Mouse (Mus musculus): ENCODE data around the gene Tmem253.

DNA sequence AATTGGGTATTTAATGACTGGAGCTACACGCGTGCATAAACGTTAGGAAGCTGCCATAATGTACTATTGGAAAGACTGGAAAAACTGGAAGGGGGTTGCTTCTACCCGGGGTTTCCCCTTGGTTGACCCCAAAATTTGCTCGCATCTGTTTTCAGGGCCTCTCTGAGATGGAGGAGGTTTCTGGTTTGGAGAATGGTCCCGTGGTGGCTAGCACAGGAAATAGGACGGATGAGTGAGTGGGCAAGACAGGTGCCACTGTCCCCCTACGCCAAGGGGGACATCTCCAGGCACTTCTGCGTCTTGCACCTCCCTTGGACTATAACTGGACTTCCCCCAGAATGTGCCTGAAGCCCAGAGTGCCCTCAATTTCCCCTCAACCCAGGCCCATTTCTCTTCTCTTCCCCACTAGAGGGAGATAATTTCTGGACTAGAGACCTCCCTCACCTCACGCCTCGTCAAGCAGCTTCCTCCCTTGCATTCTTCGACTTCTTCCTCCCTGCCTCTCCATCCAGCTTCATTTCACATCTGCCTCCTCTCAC is 3.7 kb downstream of the Tmem253 start:
- peak; percentile 10; the same call in 1 of the 2 replicates for TF ChIP-seq CTCF (IDR thresholded peaks at IDR 0.05; ENCODE audit: extremely low read depth, insufficient read depth, insufficient read length, insufficient replicate concordance)
- TF ChIP-seq POLR2A (IDR thresholded peaks at IDR 0.05; ENCODE audit: low read depth, low read length), result no peak
